Mouse (Mus musculus) hindbrain, embryonic 12.5 days (tissue): ENCODE results near the gene Cdk13. TPM values are rescaled to one million over a fixed set of nuclear protein-coding genes. Genes with fewer than 3 reads are reported as not detected.

ENCODE experiments used
- ATAC-seq: fragments of 200-750 bp; cut with Nextera tagmentation; 2 replicates; pipeline ENCODE4 v1.8.0; 2017; ENCODE audit warnings: moderate TSS enrichment; ENCODE audit not compliant: low FRiP score
- H3K27ac ChIP-seq: fragments of 300-500 bp; sonication (generic); 2 replicates; pipeline ENCODE4 v1.5.1; 2016; ENCODE audit warnings: mild to moderate bottlenecking
- H3K27me3 ChIP-seq: fragments of 300-500 bp; sonication (generic); 2 replicates; pipeline ENCODE4 v1.6.1; 2016; ENCODE audit warnings: mild to moderate bottlenecking
- H3K36me3 ChIP-seq: fragments of 300-500 bp; sonication (generic); 2 replicates; pipeline ENCODE4 v1.6.1; 2016; ENCODE audit warnings: mild to moderate bottlenecking
- H3K4me1 ChIP-seq: fragments of 300-500 bp; sonication (generic); 2 replicates; pipeline ENCODE4 v1.6.1; 2016
- H3K4me2 ChIP-seq: fragments of 300-500 bp; sonication (generic); replicated peaks from 2 replicates; pipeline ENCODE4 v1.6.1; 2016; ENCODE audit warnings: mild to moderate bottlenecking
- H3K4me3 ChIP-seq: fragments of 300-500 bp; sonication (generic); 2 replicates; pipeline ENCODE4 v1.5.1; 2016; ENCODE audit warnings: mild to moderate bottlenecking
- H3K9ac ChIP-seq: fragments of 300-500 bp; sonication (generic); 2 replicates; pipeline ENCODE4 v1.6.1; 2016; ENCODE audit warnings: mild to moderate bottlenecking, moderate library complexity
- H3K9me3 ChIP-seq: fragments of 300-500 bp; sonication (generic); replicated peaks from 2 replicates; pipeline ENCODE4 v1.6.1; 2016; ENCODE audit warnings: mild to moderate bottlenecking
- whole genome bisulfite sequencing: fragments of 180-500 bp; shearing (Covaris S2); methylation state at CpG from one replicate; pipeline ENCODE4 v1.1.7; 2016; 5-methylcytosine and 5-hydroxymethylcytosine counted together
- polyA plus RNA-seq: library from polyadenylated mRNA; unstranded; fragments of >200 nt; fragmentation: Nextera tagmentation; extraction: Ambion mirVana; gene quantifications from 2 replicates; pipeline ENCODE4 v1.2.1, GENCODE M21; 2016

The Cdk13 gene
- polyA plus RNA-seq, 1 experiment from 2014 or later, result 20.8 TPM

DNA sequence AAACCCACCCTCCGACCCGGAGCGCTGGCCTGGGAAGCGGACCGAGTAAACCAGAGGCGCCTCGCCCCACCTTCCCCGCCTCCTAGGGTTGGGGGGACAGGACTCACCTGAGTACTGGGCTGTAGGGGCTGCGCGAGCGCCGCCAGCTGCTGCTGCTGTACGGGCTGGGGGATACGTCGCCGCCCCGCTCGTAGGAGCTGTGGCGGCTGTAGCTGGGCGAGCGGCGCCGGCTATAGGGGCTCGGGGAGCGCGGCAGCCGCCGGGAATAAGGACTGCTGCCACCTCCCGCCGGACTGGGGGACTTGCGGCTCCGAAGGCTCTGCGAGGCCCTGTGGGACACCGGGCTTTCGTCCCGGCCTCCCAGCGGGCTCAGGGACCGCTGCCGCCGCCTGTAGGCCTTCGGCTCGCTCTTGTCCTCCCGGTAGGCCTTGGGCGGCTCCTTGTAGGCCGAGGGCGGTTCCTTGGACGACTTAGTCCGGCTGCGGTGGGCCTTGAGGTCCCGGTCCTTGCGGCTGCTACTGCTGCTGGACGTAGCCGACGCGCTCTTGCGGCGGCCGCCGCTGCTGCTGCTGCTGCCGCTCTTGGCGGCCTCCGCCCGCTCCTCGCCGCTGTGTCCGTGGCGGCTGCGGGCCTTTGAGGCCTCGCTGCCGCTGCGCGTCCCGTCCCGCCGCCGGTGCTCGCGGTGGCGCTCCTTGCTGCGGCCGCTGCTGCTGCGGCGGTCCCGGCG lies 1.4 kb downstream of the Cdk13 start:
- H3K27me3 ChIP-seq, result no peaks in the 10 kb centered on the region
- no peaks in the 10 kb centered on the region for H3K9me3 ChIP-seq
- peak overlapping the region; percentile 96 for H3K27ac ChIP-seq
- peak overlapping the region; percentile 100 for H3K4me3 ChIP-seq
- peak; percentile 32 for ATAC-seq
- no peaks in the 10 kb centered on the region for H3K36me3 ChIP-seq
- H3K4me1 ChIP-seq, result peaks cover 11% of the 10 kb centered on the region
- H3K4me2 ChIP-seq, result peak overlapping the region; percentile 79
- peak overlapping the region; percentile 99 for H3K9ac ChIP-seq
- under 1% methylated on average over 77 of the region's 85 CpGs for WGBS

DNA sequence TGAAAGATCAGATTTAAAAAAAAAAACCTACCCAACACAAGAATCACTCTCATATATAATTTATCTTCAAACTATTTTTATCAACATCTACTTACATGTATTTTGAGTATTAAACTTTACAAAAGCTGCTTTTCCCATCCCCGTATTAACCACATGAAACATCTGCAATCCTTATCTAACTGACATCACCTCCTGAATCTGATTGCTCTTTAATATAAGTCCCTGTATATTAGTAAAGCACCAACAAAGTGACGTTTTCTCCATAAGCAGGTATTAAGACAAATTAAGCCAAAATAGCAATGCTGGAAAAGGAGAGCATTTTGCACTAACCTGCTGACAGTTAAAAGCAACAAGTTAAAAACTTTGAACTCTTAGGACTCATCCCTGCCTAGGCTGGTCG lies 2.0 kb downstream of the Cdk13 start:
- H3K27ac ChIP-seq, result peak overlapping the region; percentile 96

DNA sequence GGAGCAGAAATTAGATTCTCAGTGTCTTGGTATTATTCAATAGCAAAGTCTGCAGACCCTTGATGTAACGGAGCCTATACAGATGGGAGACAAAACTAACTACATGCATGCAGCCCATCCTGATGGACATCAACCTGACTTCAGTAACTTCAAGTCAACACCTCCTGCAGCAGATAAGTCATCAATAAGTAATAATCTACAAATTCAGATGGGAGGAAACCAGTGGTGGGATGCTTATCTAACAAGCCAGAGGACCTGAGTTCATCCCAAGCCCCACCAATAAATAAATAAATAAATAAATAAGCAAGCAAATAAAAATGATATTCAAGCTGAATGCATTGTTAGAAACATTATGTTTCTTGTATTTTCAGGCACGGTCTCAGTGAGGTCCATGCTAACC lies 5.2 kb downstream of the Cdk13 start:
- no peak overlapping the region for H3K27ac ChIP-seq
- no peak for ATAC-seq
- H3K4me2 ChIP-seq, result no peak overlapping the region
- H3K9me3 ChIP-seq, result no peaks in the 10 kb centered on the region
- no peaks in the 10 kb centered on the region; the same call in 1 of the 2 replicates for H3K36me3 ChIP-seq
- H3K4me1 ChIP-seq, result peaks cover 11% of the 10 kb centered on the region
- H3K9ac ChIP-seq, result no peak overlapping the region
- no peaks in the 10 kb centered on the region for H3K27me3 ChIP-seq
- no peak overlapping the region for H3K4me3 ChIP-seq
- WGBS, result 88% methylated on average over 2 of the region's 2 CpGs

More for the DNA sequence above, 2.0 kb downstream of the Cdk13 start:
- Histone ChIP-seq H3K9me3 (no peaks in the 10 kb centered on the region), H3K4me1 (peaks cover 11% of the 10 kb centered on the region), H3K9ac (peak overlapping the region; percentile 99), H3K4me3 (peak overlapping the region; percentile 100), H3K27me3 (no peaks in the 10 kb centered on the region), H3K4me2 (peak overlapping the region; percentile 79), H3K36me3 (no peaks in the 10 kb centered on the region; the same call in 1 of the 2 replicates)
- ATAC-seq, result no peak
- 9% methylated on average over 3 of the region's 3 CpGs for WGBS

DNA sequence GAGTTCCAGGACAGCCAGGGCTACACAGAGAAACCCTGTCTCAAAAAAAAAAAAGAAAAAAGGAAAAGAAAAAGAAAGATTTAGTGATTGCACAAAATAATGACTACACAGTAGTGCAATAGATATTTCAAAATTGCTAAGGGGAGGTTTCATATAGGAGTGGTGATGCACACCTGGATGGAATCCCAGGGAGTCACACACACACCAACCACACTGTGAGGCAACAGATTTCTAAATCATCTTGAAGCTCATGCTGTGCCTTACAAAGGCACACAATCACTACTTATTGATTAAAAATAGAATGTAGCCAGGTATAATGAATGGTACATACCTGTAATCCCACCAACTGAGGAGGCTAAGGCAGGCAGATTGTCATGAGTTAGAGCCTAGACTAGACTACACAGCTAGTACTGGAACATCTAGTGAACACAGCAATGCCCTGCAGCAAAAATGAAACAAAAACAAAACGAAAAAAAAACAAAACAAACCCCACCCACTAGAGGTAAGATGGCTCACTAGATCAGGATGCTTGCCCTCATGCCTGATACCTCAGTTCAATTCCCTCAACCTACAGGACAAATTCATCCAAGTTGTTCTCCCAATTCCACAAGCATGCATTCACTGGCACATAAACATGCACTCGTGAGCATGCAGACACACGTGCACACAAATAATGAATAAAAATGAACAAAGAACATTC lies 9.0 kb downstream of the Cdk13 start:
- Histone ChIP-seq H3K9ac (no peak overlapping the region), H3K4me2 (no peak overlapping the region), H3K9me3 (no peaks in the 10 kb centered on the region), H3K27ac (no peak overlapping the region), H3K36me3 (no peaks in the 10 kb centered on the region; the same call in 1 of the 2 replicates), H3K4me1 (peaks cover 8% of the 10 kb centered on the region; the same call in 1 of the 2 replicates), H3K27me3 (no peaks in the 10 kb centered on the region), H3K4me3 (no peak overlapping the region)
- WGBS, result 81% methylated on average over 3 of the region's 3 CpGs
- ATAC-seq, result no peak

DNA sequence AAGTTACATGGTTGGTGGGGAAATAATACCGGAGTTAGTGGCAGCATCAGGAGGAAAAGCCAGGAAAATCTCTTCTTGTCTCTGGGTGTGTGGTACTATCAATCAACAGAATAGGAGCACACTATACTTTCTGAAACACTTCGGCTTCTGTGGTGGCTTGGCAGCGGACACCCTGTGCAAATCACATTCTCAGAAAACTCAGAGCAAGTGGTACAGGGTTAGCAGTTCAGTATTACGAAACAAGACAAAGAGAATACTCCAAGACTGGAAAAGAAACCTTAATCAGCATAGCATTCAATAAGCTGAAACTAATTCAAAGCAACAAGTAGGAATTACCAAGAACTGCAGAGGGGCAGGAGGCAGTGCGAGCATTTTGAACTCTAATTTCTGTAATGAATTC lies 21.3 kb downstream of the Cdk13 start:
- H3K36me3 ChIP-seq, result no peaks in the 10 kb centered on the region
- no peak for ATAC-seq
- no peak overlapping the region for H3K9ac ChIP-seq
- H3K27ac ChIP-seq, result no peak overlapping the region
- no peaks in the 10 kb centered on the region for H3K27me3 ChIP-seq
- WGBS, result 93% methylated on average over 5 of the region's 5 CpGs
- H3K4me1 ChIP-seq, result no peaks in the 10 kb centered on the region
- H3K4me3 ChIP-seq, result no peak overlapping the region
- no peaks in the 10 kb centered on the region for H3K9me3 ChIP-seq
- H3K4me2 ChIP-seq, result no peak overlapping the region

DNA sequence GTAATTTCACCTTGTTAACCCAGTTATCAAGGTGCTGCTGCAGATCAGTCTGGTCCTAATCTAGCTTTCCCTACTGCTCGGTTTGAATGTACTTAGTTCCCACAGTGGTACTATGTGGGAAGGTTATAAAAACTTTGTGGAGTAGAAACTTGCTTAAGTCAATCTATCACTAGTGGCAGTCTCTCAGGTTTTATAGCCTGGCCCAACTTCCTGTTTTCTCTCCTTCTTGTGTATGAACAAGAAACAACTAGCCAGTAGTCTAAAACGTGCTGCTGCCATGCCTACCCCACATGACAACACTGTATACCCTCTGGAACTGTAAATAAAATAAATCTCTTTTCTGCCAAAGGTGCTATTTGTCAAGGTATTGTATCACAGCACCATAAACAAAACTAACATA lies 25.0 kb downstream of the Cdk13 start:
- H3K4me3 ChIP-seq, result no peak overlapping the region
- no peaks in the 10 kb centered on the region for H3K27me3 ChIP-seq
- H3K9ac ChIP-seq, result no peak overlapping the region
- no peak overlapping the region for H3K27ac ChIP-seq
- H3K4me1 ChIP-seq, result no peaks in the 10 kb centered on the region
- WGBS, result 94% methylated on average over 2 of the region's 2 CpGs
- H3K36me3 ChIP-seq, result no peaks in the 10 kb centered on the region
- H3K9me3 ChIP-seq, result no peaks in the 10 kb centered on the region
- H3K4me2 ChIP-seq, result no peak overlapping the region
- no peak for ATAC-seq

DNA sequence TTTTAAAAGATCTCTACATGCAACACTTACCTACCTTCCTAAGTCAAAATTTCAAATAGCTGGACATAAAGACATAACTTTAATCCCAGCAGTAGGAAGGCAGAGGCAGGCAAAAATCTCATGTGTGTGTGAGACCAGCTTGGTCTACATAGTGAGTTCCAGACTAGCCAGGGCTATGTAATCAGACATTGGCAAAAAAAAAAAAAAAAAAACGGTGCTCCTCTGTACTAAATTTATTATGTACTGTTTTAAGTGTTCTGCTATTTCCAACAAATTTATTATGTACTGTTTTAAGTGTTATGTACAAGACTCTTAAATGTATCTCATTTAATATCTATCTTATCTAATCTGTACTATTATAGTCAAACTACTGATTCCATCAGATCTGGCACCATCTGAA lies 28.6 kb downstream of the Cdk13 start:
- H3K27ac ChIP-seq, result no peak overlapping the region
- no peak overlapping the region for H3K4me2 ChIP-seq
- no peak overlapping the region for H3K4me3 ChIP-seq
- WGBS, result 92% methylated on average over 1 of the region's 1 CpGs
- ATAC-seq, result no peak
- no peaks in the 10 kb centered on the region for H3K27me3 ChIP-seq
- no peaks in the 10 kb centered on the region for H3K9me3 ChIP-seq
- peaks cover 9% of the 10 kb centered on the region for H3K36me3 ChIP-seq
- H3K9ac ChIP-seq, result no peak overlapping the region
- H3K4me1 ChIP-seq, result no peaks in the 10 kb centered on the region

DNA sequence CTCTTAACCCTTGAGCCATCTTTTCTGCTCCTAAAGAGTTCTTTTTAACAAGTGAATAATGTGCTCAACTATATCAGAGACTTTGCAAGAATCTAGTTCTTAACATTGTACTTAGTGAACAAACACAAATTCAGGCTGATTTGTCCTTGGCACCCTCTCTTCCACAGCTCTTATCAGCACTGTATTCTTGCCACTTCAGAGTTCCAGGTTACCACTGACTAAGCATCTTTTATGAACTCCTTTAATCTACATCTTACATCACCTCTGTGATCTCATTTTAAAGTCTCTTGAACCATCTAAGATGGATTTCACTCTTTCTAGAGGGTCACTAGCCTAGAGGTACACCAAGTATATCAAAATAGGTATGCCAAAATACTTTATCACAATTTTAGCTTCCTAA lies 29.5 kb downstream of the Cdk13 start:
- Histone ChIP-seq H3K27me3 (no peaks in the 10 kb centered on the region), H3K9ac (no peak overlapping the region), H3K27ac (no peak overlapping the region), H3K4me3 (no peak overlapping the region), H3K9me3 (no peaks in the 10 kb centered on the region), H3K4me1 (no peaks in the 10 kb centered on the region), H3K36me3 (peaks cover 9% of the 10 kb centered on the region), H3K4me2 (no peak overlapping the region)
- ATAC-seq, result no peak

DNA sequence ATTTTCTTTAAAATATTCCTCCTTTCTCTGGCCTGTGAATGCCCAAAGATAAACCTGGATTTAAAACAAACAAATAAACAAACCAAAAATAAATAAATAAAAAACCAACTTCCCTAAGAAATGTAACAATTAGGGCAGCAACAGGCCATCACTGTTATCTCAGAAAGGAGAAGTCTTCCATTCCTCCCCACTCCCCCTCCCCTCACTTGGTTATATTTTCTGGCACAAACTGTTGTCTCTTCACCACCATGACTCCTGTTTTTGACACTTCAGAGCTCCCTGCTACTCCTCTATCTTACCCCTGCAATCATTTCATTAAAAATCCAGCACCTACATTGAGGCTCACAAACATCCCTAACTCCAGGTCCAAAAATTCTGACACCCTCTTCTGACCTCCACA lies 31.8 kb downstream of the Cdk13 start:
- Histone ChIP-seq H3K9me3 (no peaks in the 10 kb centered on the region), H3K4me2 (no peak overlapping the region), H3K27ac (no peak overlapping the region), H3K4me3 (no peak overlapping the region), H3K9ac (no peak overlapping the region), H3K4me1 (no peaks in the 10 kb centered on the region), H3K27me3 (no peaks in the 10 kb centered on the region), H3K36me3 (peaks cover 9% of the 10 kb centered on the region)
- no peak for ATAC-seq

DNA sequence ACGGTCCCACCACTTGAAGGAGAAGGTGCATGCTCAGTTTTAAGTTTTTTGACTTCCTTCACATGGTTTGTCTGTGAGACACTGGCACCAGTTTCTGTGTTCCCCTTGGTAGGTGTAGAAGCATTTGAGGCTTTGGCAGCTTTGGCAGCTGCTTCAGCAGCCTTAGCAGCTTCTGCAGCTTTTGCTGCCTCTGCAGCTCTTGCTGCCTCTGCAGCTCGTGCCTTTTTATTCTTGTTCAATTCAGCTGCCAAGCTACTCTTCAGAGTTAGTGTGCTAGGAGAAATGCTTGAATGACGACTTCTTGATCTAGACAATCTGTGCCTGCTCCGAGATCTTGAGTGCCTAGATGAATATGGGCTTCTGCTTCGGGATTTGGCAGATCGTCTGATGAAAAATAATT lies 32.3 kb downstream of the Cdk13 start:
- no peak overlapping the region for H3K9ac ChIP-seq
- H3K27me3 ChIP-seq, result no peaks in the 10 kb centered on the region
- WGBS, result 81% methylated on average over 6 of the region's 6 CpGs
- ATAC-seq, result no peak
- no peak overlapping the region for H3K27ac ChIP-seq
- H3K4me1 ChIP-seq, result no peaks in the 10 kb centered on the region
- no peak overlapping the region for H3K4me3 ChIP-seq
- no peaks in the 10 kb centered on the region for H3K9me3 ChIP-seq
- H3K4me2 ChIP-seq, result no peak overlapping the region
- H3K36me3 ChIP-seq, result peaks cover 9% of the 10 kb centered on the region

DNA sequence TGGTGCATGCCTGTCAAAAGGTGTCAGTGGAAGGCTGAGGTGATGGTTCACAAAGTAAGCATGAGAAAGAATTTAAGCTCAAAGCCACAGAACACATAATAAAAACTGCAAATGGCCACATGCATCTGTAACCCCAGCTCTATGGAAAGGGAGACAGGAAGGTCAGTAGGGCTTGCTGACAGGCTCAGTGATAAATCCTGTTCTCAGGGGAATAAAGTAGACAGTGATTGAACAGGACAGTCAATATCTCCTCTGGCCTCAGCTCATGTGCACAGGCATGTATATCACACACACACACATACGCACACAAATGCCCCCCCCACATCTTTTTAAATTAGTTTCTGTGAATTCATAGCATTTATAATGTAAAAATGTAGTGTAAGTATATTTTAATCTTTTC lies 42.5 kb downstream of the Cdk13 start:
- Histone ChIP-seq H3K4me1 (no peaks in the 10 kb centered on the region), H3K4me2 (no peak overlapping the region), H3K36me3 (peaks cover 8% of the 10 kb centered on the region; the same call in 1 of the 2 replicates), H3K9ac (no peak overlapping the region), H3K4me3 (no peak overlapping the region), H3K27ac (no peak overlapping the region), H3K27me3 (no peaks in the 10 kb centered on the region), H3K9me3 (no peaks in the 10 kb centered on the region)
- 0 out of 2 replicates have a peak, but pooled peaks have one; percentile 38 for ATAC-seq
- 89% methylated on average over 1 of the region's 1 CpGs for WGBS

DNA sequence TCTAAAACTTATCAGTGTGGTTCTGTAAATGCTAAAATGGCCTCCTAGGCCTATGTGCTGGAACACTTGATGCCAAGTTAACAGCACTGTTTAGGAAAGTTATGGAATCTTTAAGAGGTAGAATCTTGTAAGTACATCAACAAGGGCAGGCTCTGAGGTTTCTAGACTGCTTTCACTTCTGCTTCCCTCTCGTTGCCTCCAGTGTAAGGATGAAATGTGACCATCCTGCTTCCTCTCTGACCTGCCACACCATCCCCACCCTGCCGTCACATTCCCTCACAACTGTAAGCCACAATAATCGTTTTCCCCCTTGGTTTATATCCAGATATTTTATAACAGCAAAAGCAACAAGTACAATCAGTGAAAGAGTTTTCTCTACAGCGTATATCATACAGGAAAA lies 49.9 kb downstream of the Cdk13 start:
- 84% methylated on average over 4 of the region's 4 CpGs for WGBS
- ATAC-seq, result no peak
- Histone ChIP-seq H3K36me3 (peaks cover 3% of the 10 kb centered on the region; the same call in 1 of the 2 replicates), H3K4me2 (no peak overlapping the region), H3K9me3 (no peaks in the 10 kb centered on the region), H3K4me1 (no peaks in the 10 kb centered on the region), H3K4me3 (no peak overlapping the region), H3K9ac (no peak overlapping the region), H3K27ac (no peak overlapping the region), H3K27me3 (no peaks in the 10 kb centered on the region)

DNA sequence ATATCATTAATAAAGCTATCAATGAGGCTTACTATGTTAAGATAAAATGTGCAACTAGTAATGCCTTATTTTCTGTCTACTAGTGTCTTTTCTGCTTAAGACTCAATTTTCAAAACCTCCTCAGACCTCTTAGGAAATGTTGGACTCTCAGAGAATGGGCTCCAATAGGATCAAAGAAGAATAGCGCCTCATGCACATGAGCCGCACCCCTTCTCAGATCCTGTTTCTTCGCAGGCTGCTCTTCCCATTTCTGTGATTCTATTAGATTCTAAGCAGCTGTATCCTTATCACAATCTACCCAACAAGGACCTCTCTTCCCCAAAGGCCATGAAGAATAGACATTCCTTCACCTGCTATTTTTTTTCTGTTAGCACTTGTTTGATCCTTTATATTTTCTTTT lies 76.1 kb downstream of the Cdk13 start:
- H3K4me3 ChIP-seq, result no peak overlapping the region
- H3K27ac ChIP-seq, result no peak overlapping the region
- 93% methylated on average over 3 of the region's 3 CpGs for WGBS
- ATAC-seq, result no peak
- H3K27me3 ChIP-seq, result no peaks in the 10 kb centered on the region
- no peaks in the 10 kb centered on the region for H3K9me3 ChIP-seq
- peaks cover 17% of the 10 kb centered on the region for H3K36me3 ChIP-seq
- H3K4me2 ChIP-seq, result no peak overlapping the region
- H3K4me1 ChIP-seq, result no peaks in the 10 kb centered on the region
- no peak overlapping the region for H3K9ac ChIP-seq
